Mouse (Mus musculus) gastrocnemius, adult 8-10 months (tissue): ENCODE data around the gene Neu1. TPM values are rescaled to one million over a fixed set of nuclear protein-coding genes. Genes with fewer than 3 reads are reported as not detected.
"Not testable (repeated sequence)": the region's sequence is repeated elsewhere in the genome, so short reads cannot be mapped to it uniquely, and the experiment has no call there.

Experiments
- DNase-seq, 2 experiments: peaks; one replicate each; pipeline ENCODE4 v3.0.0; 2022; ENCODE audit warnings: low spot score in 2 of 2
- total RNA-seq, 4 experiments: library from RNA; stranded (reverse); gene quantifications; 2 replicates each; pipeline ENCODE4 v1.2.4; 2022

Neu1 gene
- total RNA-seq, 4 experiments from 2014 or later: 8.8 to 11.6 (median 10.5) TPM

GRCm38 (mm10) chr17:34964640-34965049, 33.6 kb downstream of the Neu1 start:
- DNase-seq: no peak

- no peak for DNase-seq
These were observed 34.6 kb downstream of the Neu1 start for GRCm38 (mm10) chr17:34965627-34966026.

GRCm38 (mm10) chr17:34969822-34970221, 38.8 kb downstream of the Neu1 start, which contains the start of gene Gm20481:
Gene Gm20481, plus strand, starts transcription at chr17:34969912.
- not testable (repeated sequence) for DNase-seq

- not testable (repeated sequence) for DNase-seq
These were observed 39.8 kb downstream of the Neu1 start for GRCm38 (mm10) chr17:34970850-34971249.

GRCm38 (mm10) chr17:34971694-34972068, 40.6 kb downstream of the Neu1 start:
- DNase-seq: not testable (repeated sequence)

GRCm38 (mm10) chr17:34972069-34972749, 41.2 kb downstream of the Neu1 start, which contains the start of the genes Hspa1a and Hspa1l:
Gene Hspa1a, minus strand, starts transcription at chr17:34972156.
Gene Hspa1l, plus strand, starts transcription at chr17:34972703.
- DNase-seq: peak; percentile 79 to 82

GRCm38 (mm10) chr17:34975581-34976492, 44.8 kb downstream of the Neu1 start:
- no peak for DNase-seq

DNA sequence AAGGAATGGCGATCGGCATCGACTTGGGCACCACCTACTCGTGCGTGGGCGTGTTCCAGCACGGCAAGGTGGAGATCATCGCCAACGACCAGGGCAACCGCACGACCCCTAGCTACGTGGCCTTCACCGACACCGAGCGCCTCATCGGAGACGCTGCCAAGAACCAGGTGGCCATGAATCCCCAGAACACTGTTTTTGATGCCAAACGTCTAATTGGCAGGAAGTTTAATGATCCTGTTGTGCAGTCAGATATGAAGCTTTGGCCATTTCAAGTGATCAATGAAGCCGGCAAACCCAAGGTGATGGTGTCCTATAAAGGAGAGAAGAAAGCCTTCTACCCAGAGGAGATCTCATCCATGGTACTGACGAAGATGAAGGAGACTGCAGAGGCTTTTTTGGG, 45.9 kb downstream of the Neu1 start:
- DNase-seq: no peak

DNA sequence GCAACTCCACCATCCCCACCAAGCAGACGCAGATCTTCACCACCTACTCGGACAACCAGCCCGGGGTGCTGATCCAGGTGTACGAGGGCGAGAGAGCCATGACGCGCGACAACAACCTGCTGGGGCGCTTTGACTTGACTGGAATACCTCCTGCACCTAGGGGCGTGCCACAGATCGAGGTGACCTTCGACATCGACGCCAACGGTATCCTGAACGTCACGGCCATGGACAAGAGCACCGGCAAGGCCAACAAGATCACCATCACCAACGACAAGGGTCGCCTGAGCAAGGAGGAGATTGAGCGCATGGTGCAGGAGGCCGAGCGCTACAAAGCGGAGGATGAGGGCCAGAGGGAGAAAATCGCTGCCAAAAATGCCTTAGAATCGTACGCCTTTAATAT, 47.2 kb downstream of the Neu1 start:
- no peak for DNase-seq

- no peak for DNase-seq
These were observed 48.6 kb downstream of the Neu1 start for GRCm38 (mm10) chr17:34979631-34980030.

- no peak for DNase-seq
These were observed 49.6 kb downstream of the Neu1 start for GRCm38 (mm10) chr17:34980655-34981054.

GRCm38 (mm10) chr17:34981690-34982180, 50.7 kb downstream of the Neu1 start, which contains the start of gene Lsm2:
Gene Lsm2, plus strand, starts transcription at chr17:34981862.
- DNase-seq: peak; percentile 81 to 86

- no peak for DNase-seq
These were observed 51.3 kb downstream of the Neu1 start for GRCm38 (mm10) chr17:34982328-34982727.

- DNase-seq: no peak
These were observed 53.2 kb downstream of the Neu1 start for GRCm38 (mm10) chr17:34984218-34984617.

Other genes with a start within 250 kb of the Neu1 start
- gene C4b, start 187.4 kb upstream of the Neu1 start, total RNA-seq: 10 to 100 TPM in 1 of 4 experiments, 1 to 10 TPM in 3; 1.3 to 10.9 (median 4.9) TPM
- 1 to 10 TPM in 1 of 4 experiments, under 1 TPM in 1, not detected in 2; 0.34 to 3.1 TPM for gene Cyp21a1, start 126.7 kb upstream of the Neu1 start, total RNA-seq
- 1 to 10 TPM; 5.6 to 8.0 (median 6.9) TPM for gene Stk19, start 94.3 kb upstream of the Neu1 start, total RNA-seq
- 1 to 10 TPM; 7.3 to 9.9 (median 8.6) TPM for gene Dxo, start 94.2 kb upstream of the Neu1 start, total RNA-seq
- 10 to 100 TPM; 21.3 to 23.4 (median 21.9) TPM for gene Skiv2l, start 81.0 kb upstream of the Neu1 start, total RNA-seq
- 10 to 100 TPM in 1 of 4 experiments, 1 to 10 TPM in 3; 7.6 to 10.4 (median 8.9) TPM for gene Nelfe, start 80.9 kb upstream of the Neu1 start, total RNA-seq
- 1 to 10 TPM in 3 of 4 experiments, under 1 TPM in 1; 0.56 to 6.3 (median 2.8) TPM for gene Cfb, start 68.7 kb upstream of the Neu1 start, total RNA-seq
- gene Zbtb12, start 51.8 kb upstream of the Neu1 start, total RNA-seq: 1 to 10 TPM; 7.3 to 7.9 (median 7.6) TPM
- not detected for gene Gm20547, start 49.2 kb upstream of the Neu1 start, total RNA-seq
- 1 to 10 TPM in 3 of 4 experiments, under 1 TPM in 1; 0.73 to 2.3 (median 2.2) TPM for gene C2, start 33.0 kb upstream of the Neu1 start, total RNA-seq
- 10 to 100 TPM; 31.2 to 37.2 (median 33.4) TPM for gene Ehmt2, start 32.8 kb upstream of the Neu1 start, total RNA-seq
- under 1 TPM in 2 of 4 experiments, not detected in 2; 0.15 TPM for gene Slc44a4, start 16.8 kb upstream of the Neu1 start, total RNA-seq
- gene Hspa1b, start 28.0 kb downstream of the Neu1 start, total RNA-seq: 10 to 100 TPM in 1 of 4 experiments, 1 to 10 TPM in 3; 2.4 to 13.6 (median 3.7) TPM
- gene Gm20481, start 38.7 kb downstream of the Neu1 start, total RNA-seq: not detected
- 10 to 100 TPM in 1 of 4 experiments, 1 to 10 TPM in 3; 4.2 to 17.8 (median 5.3) TPM for gene Hspa1a, start 40.9 kb downstream of the Neu1 start, total RNA-seq
- gene Hspa1l, start 41.5 kb downstream of the Neu1 start, total RNA-seq: 10 to 100 TPM; 19.4 to 26.1 (median 20.2) TPM
- 10 to 100 TPM; 11.7 to 15.7 (median 13.0) TPM for gene Lsm2, start 50.6 kb downstream of the Neu1 start, total RNA-seq
- 10 to 100 TPM; 37.3 to 42.8 (median 41.0) TPM for gene Vars, start 69.7 kb downstream of the Neu1 start, total RNA-seq
- gene Vwa7, start 85.3 kb downstream of the Neu1 start, total RNA-seq: 10 to 100 TPM in 3 of 4 experiments, 1 to 10 TPM in 1; 8.0 to 18.8 (median 13.7) TPM
- not detected for gene Sapcd1, start 96.8 kb downstream of the Neu1 start, total RNA-seq
- not detected for gene Msh5, start 115.5 kb downstream of the Neu1 start, total RNA-seq
- gene Clic1, start 118.7 kb downstream of the Neu1 start, total RNA-seq: 1 to 10 TPM; 5.2 to 9.0 (median 6.6) TPM
- gene Ddah2, start 127.8 kb downstream of the Neu1 start, total RNA-seq: 1 to 10 TPM; 4.3 to 6.2 (median 5.1) TPM
- not detected for gene Ly6g6c, start 134.1 kb downstream of the Neu1 start, total RNA-seq
- not detected for gene Mpig6b, start 134.9 kb downstream of the Neu1 start, total RNA-seq
- gene Ly6g6e, start 145.6 kb downstream of the Neu1 start, total RNA-seq: not detected
- 1 to 10 TPM in 1 of 4 experiments, under 1 TPM in 2, not detected in 1; 0.53 to 1.8 (median 0.99) TPM for gene Ly6g6d, start 146.8 kb downstream of the Neu1 start, total RNA-seq
- not detected for gene Ly6g6f, start 154.4 kb downstream of the Neu1 start, total RNA-seq
- gene Abhd16a, start 158.0 kb downstream of the Neu1 start, total RNA-seq: 100 to 1,000 TPM in 1 of 4 experiments, 10 to 100 TPM in 3; 84.1 to 107 (median 92.9) TPM
- gene Ly6g5c, start 177.0 kb downstream of the Neu1 start, total RNA-seq: not detected
- not detected for gene Ly6g5b, start 184.2 kb downstream of the Neu1 start, total RNA-seq
- gene Gpank1, start 190.2 kb downstream of the Neu1 start, total RNA-seq: 10 to 100 TPM in 1 of 4 experiments, 1 to 10 TPM in 3; 8.6 to 11.4 (median 9.3) TPM
- gene Csnk2b, start 190.8 kb downstream of the Neu1 start, total RNA-seq: 100 to 1,000 TPM; 169 to 216 (median 180) TPM
- gene D17H6S53E, start 195.1 kb downstream of the Neu1 start, total RNA-seq: 10 to 100 TPM; 13.6 to 22.6 (median 17.0) TPM
- gene Apom, start 200.8 kb downstream of the Neu1 start, total RNA-seq: not detected
- 100 to 1,000 TPM; 206 to 247 (median 236) TPM for gene Bag6, start 203.9 kb downstream of the Neu1 start, total RNA-seq
- 10 to 100 TPM; 90.5 to 98.3 (median 94.6) TPM for gene Prrc2a, start 233.6 kb downstream of the Neu1 start, total RNA-seq
- under 1 TPM in 2 of 4 experiments, not detected in 2; 0.52 to 0.72 TPM for gene Aif1, start 244.8 kb downstream of the Neu1 start, total RNA-seq